Mouse (Mus musculus): ENCODE measurements around the gene Kalrn. TPM values are rescaled to one million over a fixed set of nuclear protein-coding genes. Genes with fewer than 3 reads are reported as not detected.

Kalrn gene
- total RNA-seq, 2 experiments from 2014 or later, result 18.6 to 24.1 TPM

- DNase-seq (ENCODE audit: low spot score), result no peak
These were observed 12.9 kb downstream of the Kalrn start for GRCm38 (mm10) chr16:34560411-34560810.

GRCm38 (mm10) chr16:34557891-34558290 is 15.4 kb downstream of the Kalrn start:
- no peak for DNase-seq (ENCODE audit: low spot score)

- DNase-seq (ENCODE audit: low spot score), result no peak
These were observed 20.6 kb downstream of the Kalrn start for GRCm38 (mm10) chr16:34552731-34553130.

GRCm38 (mm10) chr16:34549470-34549999 is 23.8 kb downstream of the Kalrn start:
- DNase-seq (ENCODE audit: low spot score), result no peak

GRCm38 (mm10) chr16:34546805-34547509 is 26.4 kb downstream of the Kalrn start:
- DNase-seq (ENCODE audit: low spot score), result no peak

GRCm38 (mm10) chr16:34543754-34544153 is 29.6 kb downstream of the Kalrn start:
- no peak for DNase-seq (ENCODE audit: low spot score)

GRCm38 (mm10) chr16:34542341-34542740 is 31.0 kb downstream of the Kalrn start:
- DNase-seq (ENCODE audit: low spot score), result no peak

GRCm38 (mm10) chr16:34538679-34539185 is 34.6 kb downstream of the Kalrn start:
- no peak for DNase-seq (ENCODE audit: low spot score)

GRCm38 (mm10) chr16:34536300-34536699 is 37.0 kb downstream of the Kalrn start:
- no peak for DNase-seq (ENCODE audit: low spot score)

- DNase-seq (ENCODE audit: low spot score), result peak; percentile 26
These were observed 38.2 kb downstream of the Kalrn start for GRCm38 (mm10) chr16:34535135-34535534.

- DNase-seq (ENCODE audit: low spot score), result no peak
These were observed 41.8 kb downstream of the Kalrn start for GRCm38 (mm10) chr16:34531506-34531905.

GRCm38 (mm10) chr16:34530029-34530428 is 43.3 kb downstream of the Kalrn start:
- DNase-seq (ENCODE audit: low spot score), result no peak

- DNase-seq (ENCODE audit: low spot score), result no peak
These were observed 44.9 kb downstream of the Kalrn start for GRCm38 (mm10) chr16:34528234-34528983.

GRCm38 (mm10) chr16:34526378-34526777 is 47.0 kb downstream of the Kalrn start:
- peak; percentile 44 for DNase-seq (ENCODE audit: low spot score)

GRCm38 (mm10) chr16:34525866-34526265 is 47.5 kb downstream of the Kalrn start:
- no peak for DNase-seq (ENCODE audit: low spot score)

- no peak for DNase-seq (ENCODE audit: low spot score)
These were observed 48.1 kb downstream of the Kalrn start for GRCm38 (mm10) chr16:34525205-34525604.

GRCm38 (mm10) chr16:34521061-34521460 is 52.3 kb downstream of the Kalrn start:
- no peak for DNase-seq (ENCODE audit: low spot score)

- DNase-seq (ENCODE audit: low spot score), result no peak
These were observed 56.4 kb downstream of the Kalrn start for GRCm38 (mm10) chr16:34516891-34517398.

- no peak for DNase-seq (ENCODE audit: low spot score)
These were observed 57.8 kb downstream of the Kalrn start for GRCm38 (mm10) chr16:34515485-34515884.

- no peak for DNase-seq (ENCODE audit: low spot score)
These were observed 59.3 kb downstream of the Kalrn start for GRCm38 (mm10) chr16:34513956-34514593.

GRCm38 (mm10) chr16:34512326-34512725 is 61.0 kb downstream of the Kalrn start:
- no peak for DNase-seq (ENCODE audit: low spot score)

GRCm38 (mm10) chr16:34508125-34508524 is 65.2 kb downstream of the Kalrn start:
- no peak for DNase-seq (ENCODE audit: low spot score)

All from gastrocnemius, adult 18-20 months (tissue).